Mouse (Mus musculus) adrenal gland, adult 18-20 months (tissue): Measurements from ENCODE around the gene Armc8. TPM values are rescaled to one million over a fixed set of nuclear protein-coding genes. Genes with fewer than 3 reads are reported as not detected.
"Not testable (repeated sequence)": the region's sequence is repeated elsewhere in the genome, so short reads cannot be mapped to it uniquely, and the experiment has no call there.

Experiments
- DNase-seq, 2 experiments: peaks; one replicate each; pipeline ENCODE4 v3.0.0; 2021 to 2022; ENCODE audit warnings: low spot score in 2 of 2
- long read RNA-seq, 2 experiments: library from polyadenylated mRNA; stranded (forward); transcript quantifications; one replicate each; pipeline ENCODE4 v2.0.0; 2021
- total RNA-seq, 2 experiments: library from RNA; stranded (reverse); gene quantifications; 1 replicate in 1 of 2; 2 replicates in 1 of 2; pipeline ENCODE4 v1.2.3; 2021

Gene Armc8
- total RNA-seq = 10 to 100 TPM; 19.9 to 26.9 TPM
- long read RNA-seq, experiment 1, full-length matches to known transcripts = 7 of 13 reads
- long read RNA-seq, experiment 1, partial matches to known transcripts = 2 of 13 reads
- long read RNA-seq, experiment 1, other reads (novel, unspliced or antisense) = 4 of 13 reads
- long read RNA-seq, experiment 2, full-length matches to known transcripts = 31 of 71 reads
- long read RNA-seq, experiment 2, partial matches to known transcripts = 24 of 71 reads
- long read RNA-seq, experiment 2, other reads (novel, unspliced or antisense) = 16 of 71 reads

DNA sequence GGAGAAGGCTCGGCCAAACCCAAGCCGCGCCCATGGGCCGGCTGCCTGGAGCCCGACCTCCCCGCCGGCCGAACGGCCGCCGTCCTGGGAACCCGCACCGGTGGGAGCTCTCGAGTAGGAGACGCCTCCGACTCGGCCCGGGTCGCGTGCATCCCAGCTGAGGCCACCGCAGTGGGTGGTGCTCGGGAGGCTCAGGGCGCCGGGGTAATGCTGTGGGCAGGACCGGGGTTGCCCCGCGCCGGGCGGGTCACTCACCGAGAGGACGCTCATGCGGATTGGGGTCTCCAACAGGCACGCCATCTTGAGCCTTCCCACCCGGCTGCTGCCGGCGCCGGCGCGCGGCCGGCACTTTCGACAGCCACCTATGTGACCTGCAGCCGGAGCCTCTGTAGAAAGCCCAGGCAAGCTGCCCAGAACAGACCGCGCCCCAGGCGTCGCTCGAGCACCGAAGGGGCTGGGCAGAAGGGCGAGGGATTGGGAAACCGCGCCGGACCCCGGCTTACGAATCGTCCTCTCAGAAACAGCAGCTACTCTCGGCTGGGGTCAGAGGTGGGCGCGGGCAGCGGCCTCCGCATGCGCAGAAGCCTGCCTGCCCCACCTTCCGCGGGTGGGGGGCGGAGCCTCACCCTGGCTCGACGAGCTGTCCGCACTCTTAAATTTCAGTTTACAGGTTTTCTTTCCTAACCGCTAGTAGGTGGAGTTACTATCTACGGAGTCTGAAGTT is at the start of gene Armc8:
Gene Armc8, minus strand, starts transcription at position 553 of the 724 bp plus-strand sequence.
- peak; percentile 91 to 94 for DNase-seq

DNA sequence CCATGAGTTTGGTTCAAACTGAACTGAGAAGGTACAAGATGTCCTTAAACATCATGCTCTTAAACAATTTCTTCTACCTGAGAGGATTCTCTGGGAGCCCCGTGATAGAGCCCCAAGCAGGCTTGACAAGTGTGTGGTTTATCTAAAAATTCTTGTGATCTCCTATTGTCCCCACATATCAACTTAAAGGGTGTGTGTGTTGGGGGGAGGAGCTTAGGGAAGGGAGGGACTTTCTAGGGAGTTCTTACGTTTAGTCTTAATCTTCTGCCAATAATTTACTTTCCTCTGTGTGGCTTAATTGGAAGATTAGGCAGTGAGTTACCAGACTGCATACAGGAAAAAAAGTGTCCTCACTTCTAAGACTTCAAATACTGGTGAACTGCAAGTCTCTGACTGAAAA is 43.5 kb upstream of the Armc8 start, which contains the start of gene A4gnt:
Gene A4gnt, plus strand, starts transcription at position 301 of the 400 bp plus-strand sequence.
- DNase-seq = no peak

DNA sequence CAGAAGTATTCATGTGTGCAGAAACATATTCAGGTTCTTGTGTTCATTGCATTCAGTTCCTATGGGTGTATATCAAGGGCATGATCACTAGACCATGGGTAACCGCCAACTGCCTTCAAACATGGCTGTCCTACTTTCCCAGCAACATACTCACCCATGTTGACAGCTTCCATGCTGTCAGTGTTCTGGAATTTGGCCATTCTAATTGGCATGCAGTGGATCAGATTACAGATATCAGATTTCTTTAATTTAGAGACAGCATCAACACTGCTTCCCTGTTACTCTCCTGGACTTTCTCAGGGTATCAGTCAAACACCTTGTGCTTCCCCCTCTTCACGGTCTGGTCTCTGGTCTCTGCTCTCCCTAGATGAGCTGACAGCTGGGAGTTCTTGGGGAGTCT is 34.9 kb upstream of the Armc8 start:
- DNase-seq = no peak

DNA sequence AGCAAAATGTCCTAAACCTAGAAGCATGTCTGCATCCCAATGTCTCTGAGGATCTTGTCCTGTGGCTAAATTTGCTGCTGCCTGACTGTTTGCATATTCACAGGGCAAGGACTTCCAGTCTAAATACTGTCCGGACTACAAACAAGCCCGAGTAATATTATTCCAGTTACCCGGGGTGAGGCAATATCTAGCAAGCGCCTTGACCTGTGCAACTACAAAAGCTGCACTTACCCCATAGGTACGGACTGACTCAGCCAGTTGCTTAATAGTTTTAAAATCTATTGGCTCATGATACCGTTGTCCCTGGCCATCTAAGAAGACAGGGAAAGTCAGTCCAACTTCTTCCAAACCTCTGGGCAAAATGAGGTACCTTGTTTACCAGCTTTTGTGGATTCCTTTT is 30.4 kb upstream of the Armc8 start:
- not testable (repeated sequence) for DNase-seq

DNA sequence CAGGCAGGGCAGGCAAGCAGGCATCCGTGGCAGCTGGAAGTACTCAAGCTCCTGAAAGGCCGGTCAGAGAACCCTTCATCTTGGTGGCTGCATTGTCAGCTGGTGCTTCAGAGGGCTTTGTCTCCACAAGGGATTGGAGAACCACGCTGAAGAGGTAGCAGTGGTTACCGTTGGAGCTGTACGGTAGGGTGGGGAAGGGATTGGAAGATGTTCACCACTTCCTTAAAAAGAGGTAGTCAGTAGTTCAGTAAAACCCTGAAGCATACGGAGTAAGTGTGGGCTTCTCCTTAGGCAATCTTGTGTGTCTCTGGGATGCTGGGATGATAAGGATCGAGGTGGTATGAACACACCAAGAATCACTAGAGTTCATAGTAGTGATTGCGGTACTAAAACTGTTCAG is 22.4 kb upstream of the Armc8 start:
- no peak for DNase-seq

DNA sequence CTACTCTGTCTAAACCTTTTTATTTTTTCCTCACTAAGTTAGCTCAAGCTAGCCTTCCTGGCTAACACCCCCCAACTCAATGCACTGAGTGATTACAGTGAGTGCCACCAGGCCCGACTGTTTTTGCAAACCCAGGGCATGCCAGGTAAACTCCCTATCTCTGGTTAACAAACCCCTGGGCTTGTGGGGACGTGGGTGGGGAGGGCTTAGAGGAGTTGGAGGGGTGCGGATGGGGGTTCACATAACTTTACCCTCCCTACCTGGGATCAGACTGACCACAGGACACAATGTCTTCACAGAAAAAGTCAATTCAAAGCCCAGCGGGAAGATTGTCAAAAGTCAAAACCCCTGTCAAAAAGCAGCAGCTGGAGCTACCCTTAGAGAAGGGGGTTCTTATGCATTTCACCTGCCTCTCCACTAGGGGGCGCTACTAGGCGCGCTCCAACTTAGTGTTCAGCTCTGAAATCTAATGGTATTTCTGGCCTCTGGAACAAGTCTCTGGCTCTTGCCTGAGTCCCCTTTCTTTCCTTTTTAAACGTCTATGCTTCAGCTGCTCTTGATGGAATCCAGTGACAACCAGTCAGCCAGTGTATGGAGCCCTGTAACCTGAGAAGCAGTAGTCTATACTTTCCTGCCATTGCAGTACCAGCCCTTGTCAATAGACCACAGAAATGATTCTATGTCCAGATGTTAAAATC is 19.0 kb upstream of the Armc8 start:
- peak; percentile 58 to 65 for DNase-seq

DNA sequence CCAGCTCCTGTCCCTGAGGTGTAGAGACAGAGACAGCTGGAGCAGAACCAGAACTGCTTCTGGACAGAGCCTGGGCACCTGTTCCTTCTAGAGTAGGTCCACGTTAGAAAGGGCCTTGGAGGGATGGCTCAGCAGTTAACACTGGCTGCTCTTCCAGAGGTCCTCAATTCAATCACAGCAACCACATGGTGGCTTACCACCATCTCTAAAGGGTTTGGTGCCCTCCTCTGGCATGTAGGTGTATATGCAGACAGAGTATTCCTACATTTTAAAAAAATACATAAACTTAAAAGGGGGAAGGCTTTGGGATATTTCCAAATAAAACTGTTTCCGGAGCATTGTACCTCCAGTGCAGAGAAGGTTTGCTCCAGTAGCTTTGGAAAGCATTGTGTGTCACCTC is 12.0 kb upstream of the Armc8 start:
- peak in 1 of 2 experiments; percentile 19 for DNase-seq

DNA sequence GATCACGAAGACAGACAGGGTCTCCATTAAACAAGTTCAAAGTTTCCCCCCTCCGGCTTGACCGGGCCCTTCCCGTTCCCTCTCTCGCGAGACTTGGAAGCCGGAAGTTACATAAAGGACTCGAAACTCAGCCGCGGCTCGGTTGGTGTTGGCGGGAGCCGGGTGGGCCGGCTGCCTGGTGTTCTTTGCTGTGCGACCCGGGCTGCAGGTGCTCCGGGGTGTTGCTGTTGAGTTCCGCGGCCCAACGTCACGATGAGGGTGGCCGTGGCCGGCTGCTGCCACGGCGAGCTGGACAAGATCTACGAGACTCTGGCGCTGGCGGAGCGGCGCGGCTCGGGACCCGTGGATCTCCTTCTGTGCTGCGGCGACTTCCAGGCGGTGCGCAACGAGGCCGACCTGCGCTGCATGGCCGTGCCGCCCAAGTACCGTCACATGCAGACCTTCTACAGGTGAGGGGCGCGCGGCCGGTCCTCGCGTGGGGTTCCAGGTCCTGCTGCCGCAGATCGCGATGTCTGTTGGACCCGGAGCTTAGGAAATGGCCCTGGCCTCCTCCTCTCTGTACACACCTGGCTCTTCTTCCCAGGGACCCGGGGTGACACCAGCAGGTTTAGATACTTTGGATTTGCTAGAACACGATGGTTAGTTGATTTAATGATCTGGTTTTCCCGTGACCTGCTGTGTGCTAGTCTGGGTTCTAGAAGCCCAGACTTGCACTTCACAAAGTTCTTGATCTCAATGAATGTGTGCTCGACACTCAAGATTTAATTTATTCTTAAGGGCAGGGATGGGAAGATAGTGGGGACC is 7.2 kb upstream of the Armc8 start, which contains the start of gene Dbr1:
Gene Dbr1, plus strand, starts transcription at position 123 of the 804 bp plus-strand sequence.
- peak; percentile 91 to 92 for DNase-seq

DNA sequence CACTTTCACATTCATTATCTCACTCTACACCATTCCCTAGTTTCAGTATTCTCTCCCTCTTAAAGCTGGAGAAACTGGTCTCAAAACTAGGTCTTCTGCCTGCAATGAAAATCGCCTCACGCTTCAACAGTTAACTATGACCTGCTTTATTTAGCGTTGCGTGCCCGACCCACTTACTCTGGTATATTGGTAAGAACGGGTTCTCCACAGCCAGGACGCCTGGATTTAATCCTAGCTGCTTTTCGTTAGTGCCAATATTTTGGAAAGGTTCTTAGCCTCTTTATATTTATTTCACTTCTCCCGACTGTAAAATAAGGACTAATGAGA is 335 bp upstream of the Armc8 start:
- no peak for DNase-seq

DNA sequence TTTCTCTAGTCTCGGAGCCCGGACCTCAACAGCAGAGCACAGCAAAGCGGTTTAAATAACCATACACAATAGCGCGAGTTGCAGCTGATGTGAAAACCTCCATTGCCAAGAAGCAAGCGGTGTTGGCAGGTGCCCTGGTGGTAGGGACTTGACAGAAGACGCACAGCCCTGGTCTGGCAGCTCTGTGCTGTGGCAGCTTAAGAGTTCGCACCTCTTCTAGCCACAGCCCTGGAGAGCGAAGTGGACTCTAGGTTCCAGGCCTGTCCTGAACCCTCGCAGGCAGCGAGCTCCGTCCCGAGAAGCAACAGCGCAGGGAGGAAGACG is 714 bp downstream of the Armc8 start:
- DNase-seq = no peak

DNA sequence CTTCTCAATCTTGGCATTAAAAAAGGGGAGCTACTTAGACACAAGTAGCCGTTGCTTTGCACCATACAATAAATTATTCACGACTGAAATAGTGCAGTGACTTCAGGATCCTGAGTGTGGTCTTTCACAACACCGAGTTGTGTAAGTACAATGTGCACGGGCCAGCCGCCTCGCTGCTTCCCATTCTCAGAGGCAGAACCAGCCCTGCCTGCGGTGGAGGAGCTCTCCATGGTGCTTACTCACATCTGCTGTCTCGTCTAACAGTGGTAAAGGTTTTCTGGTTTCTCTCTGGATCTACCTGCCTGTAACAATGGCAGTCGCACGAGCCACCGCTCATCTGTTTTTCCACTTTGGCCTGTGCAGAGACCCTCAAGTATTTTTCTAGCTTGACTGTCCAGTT is 5.0 kb downstream of the Armc8 start:
- peak; percentile 64 for DNase-seq

DNA sequence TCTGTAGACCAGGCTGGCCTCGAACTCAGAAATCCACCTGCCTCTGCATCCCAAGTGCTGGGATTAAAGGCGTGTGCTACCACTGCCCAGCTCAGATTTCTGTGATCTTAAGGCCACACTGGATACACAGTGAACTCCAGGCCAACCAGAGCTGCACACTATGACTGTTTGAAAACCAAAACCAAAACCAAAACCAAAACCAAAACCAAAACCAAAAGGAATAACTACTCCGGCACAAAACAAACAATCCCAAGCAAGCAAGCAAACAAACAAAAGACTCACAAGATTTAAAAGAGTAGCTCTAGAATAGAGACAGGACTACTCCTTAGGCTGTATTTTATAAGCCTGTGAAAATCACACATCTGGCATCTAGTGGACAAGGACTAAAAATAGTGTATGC is 8.3 kb downstream of the Armc8 start:
- DNase-seq = no peak

DNA sequence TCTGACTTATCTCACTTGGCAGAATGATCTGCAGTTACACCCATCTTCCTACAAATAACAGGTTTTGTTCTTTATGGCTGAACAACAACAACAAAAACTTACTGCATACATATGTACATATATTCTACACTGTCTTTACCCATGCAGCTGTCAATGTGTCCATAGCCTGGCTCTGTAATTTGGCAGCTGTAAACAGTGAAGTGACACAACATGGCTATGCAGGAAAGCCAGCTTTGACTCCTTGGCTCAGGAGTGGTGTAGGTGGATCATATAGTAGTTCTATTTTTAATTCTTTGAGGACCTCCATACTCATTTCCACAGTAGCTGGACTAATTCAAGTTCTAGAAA is 9.2 kb downstream of the Armc8 start:
- DNase-seq = no peak

DNA sequence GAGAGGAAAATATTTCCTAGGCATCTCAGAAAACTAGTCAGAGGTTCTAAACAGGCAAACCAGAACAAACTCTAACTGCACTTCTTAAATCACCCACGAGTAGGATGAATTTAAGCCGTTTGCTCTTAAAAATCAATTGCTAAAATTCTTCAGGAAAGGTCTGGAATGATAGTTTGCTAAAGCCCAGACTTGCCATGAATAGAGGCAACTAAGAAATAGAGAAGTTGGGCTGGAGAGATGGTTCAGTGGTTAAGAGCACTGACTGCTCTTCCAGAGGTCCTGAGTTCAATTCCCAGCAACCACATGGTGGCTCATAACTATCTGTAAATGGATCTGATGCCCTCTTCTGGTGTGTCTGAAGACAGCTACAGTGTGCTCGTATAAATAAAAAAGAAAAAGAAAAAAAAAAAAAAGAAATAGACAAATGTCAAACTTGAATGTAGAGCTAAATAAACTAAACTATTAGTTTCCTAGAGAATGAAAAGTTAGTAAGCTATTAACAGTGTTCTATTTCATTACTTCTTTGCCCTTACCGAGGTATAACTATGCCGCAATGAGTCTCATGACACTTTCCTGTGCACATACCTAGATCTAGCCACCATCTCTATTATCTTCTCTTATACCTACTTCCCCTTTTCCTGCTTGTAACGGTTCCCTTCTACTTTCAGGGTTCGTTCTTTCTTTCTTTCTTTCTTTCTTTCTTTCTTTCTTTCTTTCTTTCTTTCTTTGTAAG is 9.7 kb downstream of the Armc8 start:
- no peak for DNase-seq

DNA sequence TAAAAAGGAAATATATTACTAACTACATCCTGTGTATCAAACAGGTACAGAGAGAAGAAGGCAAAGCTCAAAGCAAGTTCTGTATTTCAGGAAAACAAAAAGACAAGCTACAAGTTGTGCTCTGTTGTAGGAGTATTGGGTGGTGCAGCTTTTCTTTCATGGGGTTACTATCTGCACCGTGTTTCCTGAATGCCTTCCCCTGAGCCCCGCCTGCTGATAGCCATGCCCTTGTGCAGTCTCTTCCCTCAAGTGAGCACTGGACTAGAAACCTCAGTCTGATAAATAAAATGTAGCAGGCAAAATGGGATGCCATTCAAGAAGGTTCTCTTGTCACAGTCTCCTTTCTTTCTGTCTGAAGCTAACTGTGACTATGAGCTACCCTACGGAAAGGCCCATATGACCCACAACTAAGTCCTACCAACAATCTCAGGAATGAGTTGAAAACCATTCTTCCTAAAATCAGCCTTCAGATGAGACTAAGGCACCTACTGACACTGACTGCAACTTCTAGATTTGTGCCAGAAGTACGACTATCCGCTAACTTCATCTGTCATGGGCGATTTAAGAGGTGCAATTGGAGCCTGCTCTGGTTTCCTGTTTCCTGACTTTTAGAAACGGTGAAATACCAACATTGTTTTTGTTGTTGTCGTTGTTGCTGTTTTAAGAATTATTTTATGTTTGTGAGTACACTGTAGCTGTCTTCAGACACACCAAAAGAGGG is 11.0 kb downstream of the Armc8 start:
- no peak for DNase-seq

DNA sequence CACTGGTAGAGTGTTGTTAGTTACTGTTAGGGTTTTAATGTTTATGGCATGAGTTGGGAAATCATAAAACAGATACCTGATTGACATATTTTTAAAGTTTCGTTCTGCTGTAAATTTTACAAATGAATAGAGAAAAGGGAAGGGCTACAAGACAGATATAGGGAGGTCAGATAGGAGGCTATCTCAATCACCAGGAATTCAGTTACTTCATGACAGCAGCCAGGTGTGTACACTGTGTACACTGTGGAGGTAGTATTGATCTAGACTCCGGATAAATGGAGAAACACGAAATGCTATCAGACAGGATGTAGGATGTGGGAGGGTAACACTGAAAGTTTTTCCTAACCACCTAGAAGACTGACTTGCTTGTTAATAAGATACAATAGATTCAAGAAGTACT is 13.4 kb downstream of the Armc8 start:
- no peak for DNase-seq

DNA sequence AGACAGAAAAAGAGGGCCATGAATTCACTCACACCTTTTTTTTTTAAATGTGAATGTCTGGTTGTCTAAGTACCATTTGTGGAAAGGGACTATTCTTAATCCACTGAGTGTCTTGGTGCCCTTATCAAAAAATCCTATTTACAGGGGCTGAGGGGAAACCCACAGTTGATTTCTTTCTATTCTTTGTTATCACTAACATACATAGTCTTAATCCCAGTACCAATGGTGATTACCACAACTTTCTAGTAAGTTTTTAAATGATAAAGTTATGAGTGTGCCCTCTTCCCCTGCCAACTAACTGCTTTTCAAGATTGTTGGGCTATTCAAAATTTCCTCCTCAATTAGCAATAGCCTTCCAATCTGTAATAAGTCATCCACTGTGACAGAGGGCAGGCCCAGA is 14.6 kb downstream of the Armc8 start:
- DNase-seq = no peak

DNA sequence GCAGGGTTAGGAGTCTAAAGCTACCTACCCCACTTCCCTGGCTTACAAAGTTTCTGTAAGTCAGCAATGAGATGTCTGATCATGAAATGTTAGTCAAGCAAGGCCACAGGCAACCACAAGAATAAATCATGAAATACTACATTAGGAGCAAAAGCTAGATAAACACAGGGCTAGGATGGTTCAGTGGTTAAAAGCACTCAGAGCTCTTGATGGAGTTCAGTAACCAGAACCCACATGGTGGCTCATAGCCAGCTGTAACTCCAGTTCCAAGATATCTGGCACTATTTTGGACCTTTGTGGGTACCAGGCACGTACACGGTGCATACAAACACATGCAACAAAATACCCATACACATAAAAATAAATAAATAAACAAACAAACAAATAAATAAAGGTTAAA is 15.7 kb downstream of the Armc8 start:
- peak in 1 of 2 experiments; percentile 5 for DNase-seq

DNA sequence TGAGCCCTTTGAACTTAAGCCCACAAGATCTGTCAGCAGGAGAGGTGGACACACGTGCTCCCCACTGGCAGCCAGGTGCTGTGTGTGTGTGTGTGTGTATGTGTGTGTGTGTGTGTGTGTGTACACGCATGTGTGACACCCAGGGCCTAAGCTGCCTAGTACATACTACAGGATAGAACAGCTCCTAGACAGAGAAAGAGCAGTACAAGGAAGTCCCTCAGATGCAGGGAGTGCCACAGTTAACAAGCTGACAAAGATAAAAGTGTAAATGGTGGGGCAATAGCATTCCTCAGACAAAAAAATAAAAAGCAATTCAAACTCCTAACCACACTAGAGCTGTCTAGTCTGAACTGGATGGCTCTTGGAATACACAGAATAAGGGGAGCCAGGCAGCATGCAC is 16.6 kb downstream of the Armc8 start:
- DNase-seq = no peak

DNA sequence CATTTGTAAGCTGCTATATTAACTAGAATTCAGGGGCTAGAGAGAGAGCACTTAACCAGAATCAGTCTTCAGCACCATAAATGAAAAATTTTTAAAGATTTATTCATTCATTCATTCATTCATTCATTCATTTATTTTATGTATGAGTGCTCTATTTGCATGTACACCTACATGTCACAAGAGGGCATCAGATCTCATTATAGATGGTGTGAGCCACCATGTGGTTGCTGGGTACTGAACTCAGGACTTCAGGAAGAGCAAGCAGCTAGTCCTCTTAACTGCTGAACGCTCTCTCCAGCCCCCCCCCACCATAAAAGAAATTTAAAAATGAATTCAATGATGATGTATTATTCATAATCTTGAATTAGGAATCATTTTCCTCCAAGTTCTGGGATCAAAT is 22.4 kb downstream of the Armc8 start:
- DNase-seq = no peak
